Mouse (Mus musculus) pancreas, adult 10 weeks (tissue): ENCODE data around the gene Vmn1r173. TPM values are rescaled to one million over a fixed set of nuclear protein-coding genes. Genes with fewer than 3 reads are reported as not detected.

Source experiments
- polyA plus RNA-seq: library from polyadenylated mRNA; stranded (reverse); fragments of 350-450 nt; fragmentation: Illumina TruSeq; extraction: RNeasy Lipid Tissue Mini Kit (QIAGEN cat#74804); gene quantifications from one replicate; pipeline ENCODE4 v1.2.3, GENCODE M21; 2015; ENCODE audit warnings: low read depth, low replicate concordance; ENCODE audit not compliant: insufficient read depth

Gene Vmn1r173
- polyA plus RNA-seq: not detected

DNA sequence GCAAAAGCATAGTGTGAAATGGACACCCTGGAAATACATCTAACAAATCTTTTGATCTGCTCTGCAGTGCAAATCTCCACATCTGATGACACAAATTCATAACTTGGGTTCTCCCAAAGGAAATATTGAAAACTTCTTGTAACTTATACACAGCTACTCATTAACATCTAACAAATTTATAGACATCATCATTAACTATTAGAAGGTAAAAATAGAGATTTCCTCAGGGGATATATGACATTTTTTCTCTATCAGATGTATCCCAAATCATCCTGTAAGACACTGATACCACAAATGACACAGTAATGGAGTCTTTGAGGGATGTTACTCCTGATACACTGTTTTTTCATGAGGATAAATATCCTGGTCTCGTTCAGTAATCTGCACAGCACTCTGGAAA, at the start of gene Vmn1r173:
Gene Vmn1r173 (plus strand): TSS at position 301 of the 400 bp plus-strand sequence.

GRCm38 (mm10) chr7:23658016-23658415, 42.5 kb upstream of the Vmn1r173 start, which contains the start of gene Vmn1r172:
Gene Vmn1r172 (plus strand): TSS chr7:23658316.

GRCm38 (mm10) chr7:23751970-23752369, 51.5 kb downstream of the Vmn1r173 start, which contains the start of gene Vmn1r174:
Gene Vmn1r174 (plus strand): TSS chr7:23752270.

Other genes starting within 250 kb of the Vmn1r173 start
- gene Vmn1r167, start 193.5 kb upstream of the Vmn1r173 start, polyA plus RNA-seq: not detected
- not detected for gene Vmn1r168, start 161.0 kb upstream of the Vmn1r173 start, polyA plus RNA-seq
- not detected for gene Vmn1r169, start 125.2 kb upstream of the Vmn1r173 start, polyA plus RNA-seq
- not detected for gene Vmn1r170, start 94.5 kb upstream of the Vmn1r173 start, polyA plus RNA-seq
- gene Vmn1r171, start 70.0 kb upstream of the Vmn1r173 start, polyA plus RNA-seq: not detected
- not detected for gene Vmn1r172, start 42.4 kb upstream of the Vmn1r173 start, polyA plus RNA-seq
- gene Vmn1r174, start 51.6 kb downstream of the Vmn1r173 start, polyA plus RNA-seq: not detected
- gene Vmn1r175, start 109.9 kb downstream of the Vmn1r173 start, polyA plus RNA-seq: not detected
- not detected for gene Vmn1r176, start 136.7 kb downstream of the Vmn1r173 start, polyA plus RNA-seq
- not detected for gene Vmn1r177, start 165.7 kb downstream of the Vmn1r173 start, polyA plus RNA-seq
- not detected for gene Vmn1r178, start 191.3 kb downstream of the Vmn1r173 start, polyA plus RNA-seq
- not detected for gene Vmn1r179, start 226.3 kb downstream of the Vmn1r173 start, polyA plus RNA-seq
- not detected for gene Vmn1r180, start 249.9 kb downstream of the Vmn1r173 start, polyA plus RNA-seq